Mouse (Mus musculus) cortical plate, adult 2 months (tissue): Measurements from ENCODE around the gene Myh9.

Experiments used
- CTCF ChIP-seq: fragments of 200-500 bp; IDR thresholded peaks from 2 replicates; pipeline ENCODE4 v1.5.1; 2011; ENCODE audit warnings: mild to moderate bottlenecking, control low read depth, low read length; ENCODE audit not compliant: insufficient read depth; ENCODE audit errors: extremely low read depth
- POLR2A ChIP-seq: fragments of 200-500 bp; IDR thresholded peaks from 2 replicates; pipeline ENCODE4 v1.6.1; 2011; ENCODE audit warnings: mild to moderate bottlenecking, low read length, control low read depth; ENCODE audit not compliant: insufficient read depth; ENCODE audit errors: extremely low read depth

- no peak for TF ChIP-seq CTCF
- TF ChIP-seq POLR2A, result no peak
Observed at GRCm38 (mm10) chr15:77774303-77774702, 67.7 kb downstream of the Myh9 start.
